Mouse (Mus musculus): Measurements from ENCODE around the gene Gm49368.

GRCm38 (mm10) chr7:128071816-128072215 lies 9.3 kb downstream of the Gm49368 start:
- TF ChIP-seq GATA1 (IDR thresholded peaks at IDR 0.05; ENCODE audit: low read depth, low read length) (no peak), MXI1 (IDR thresholded peaks at IDR 0.05; ENCODE audit: low read depth, low read length) (no peak), POLR2A (IDR thresholded peaks at IDR 0.05; ENCODE audit: control insufficient read depth in 1 of 2, insufficient read depth in 1 of 2, low read depth in 1 of 2, low read length in 2 of 2, poor library complexity in 1 of 2) (no peak)
